Mouse (Mus musculus): ENCODE measurements around the gene Wdr59. TPM values are rescaled to one million over a fixed set of nuclear protein-coding genes. Genes with fewer than 3 reads are reported as not detected.

Wdr59 gene
- polyA plus RNA-seq, 1 experiment from 2014 or later: 6.2 TPM

- H3K4me2 ChIP-seq: no peak overlapping the region
- H3K4me1 ChIP-seq: no peaks in the 10 kb centered on the region
- WGBS: 95% methylated on average over 8 of the region's 8 CpGs
- no peak overlapping the region for H3K9ac ChIP-seq
- H3K9me3 ChIP-seq: no peaks in the 10 kb centered on the region
- ATAC-seq (ENCODE audit: insufficient number of reproducible peaks, low FRiP score, low TSS enrichment, low read depth): no peak
- peaks cover 71% of the 10 kb centered on the region for H3K36me3 ChIP-seq
- H3K27ac ChIP-seq: no peak overlapping the region
- H3K4me3 ChIP-seq: no peak overlapping the region
- H3K27me3 ChIP-seq: no peaks in the 10 kb centered on the region
Observed at GRCm38 (mm10) chr8:111480691-111481090, 41.2 kb downstream of the Wdr59 start.

- ATAC-seq (ENCODE audit: insufficient number of reproducible peaks, low FRiP score, low TSS enrichment, low read depth): no peak
- no peak overlapping the region for H3K4me2 ChIP-seq
- H3K27ac ChIP-seq: no peak overlapping the region
- no peaks in the 10 kb centered on the region for H3K4me1 ChIP-seq
- H3K9ac ChIP-seq: no peak overlapping the region
- H3K9me3 ChIP-seq: no peaks in the 10 kb centered on the region
- no peaks in the 10 kb centered on the region for H3K27me3 ChIP-seq
- peaks cover 50% of the 10 kb centered on the region for H3K36me3 ChIP-seq
- no peak overlapping the region for H3K4me3 ChIP-seq
- 83% methylated on average over 5 of the region's 5 CpGs for WGBS
Observed at GRCm38 (mm10) chr8:111477761-111478465, 44.0 kb downstream of the Wdr59 start.

GRCm38 (mm10) chr8:111471526-111472081 lies 50.3 kb downstream of the Wdr59 start:
- H3K27ac ChIP-seq: no peak overlapping the region
- no peak for ATAC-seq (ENCODE audit: insufficient number of reproducible peaks, low FRiP score, low TSS enrichment, low read depth)

GRCm38 (mm10) chr8:111469013-111469412 lies 52.9 kb downstream of the Wdr59 start:
- no peak overlapping the region for H3K4me3 ChIP-seq
- 35% methylated on average over 6 of the region's 6 CpGs for WGBS
- H3K36me3 ChIP-seq: peaks cover 10% of the 10 kb centered on the region; the same call in 1 of the 2 replicates
- no peak overlapping the region for H3K9ac ChIP-seq
- H3K27me3 ChIP-seq: no peaks in the 10 kb centered on the region
- no peaks in the 10 kb centered on the region for H3K9me3 ChIP-seq
- H3K27ac ChIP-seq: no peak overlapping the region
- H3K4me2 ChIP-seq: no peak overlapping the region
- H3K4me1 ChIP-seq: peaks cover 14% of the 10 kb centered on the region
- peak; percentile 57; the same call in 1 of the 2 replicates for ATAC-seq (ENCODE audit: insufficient number of reproducible peaks, low FRiP score, low TSS enrichment, low read depth)

More at GRCm38 (mm10) chr8:111471526-111472081, 50.3 kb downstream of the Wdr59 start:
- Histone ChIP-seq H3K4me2 (no peak overlapping the region), H3K9me3 (no peaks in the 10 kb centered on the region), H3K4me1 (peaks cover 12% of the 10 kb centered on the region), H3K36me3 (peaks cover 13% of the 10 kb centered on the region; the same call in 1 of the 2 replicates), H3K9ac (no peak overlapping the region), H3K27me3 (no peaks in the 10 kb centered on the region), H3K4me3 (no peak overlapping the region)
- 67% methylated on average over 12 of the region's 12 CpGs for WGBS

GRCm38 (mm10) chr8:111465341-111465740 lies 56.6 kb downstream of the Wdr59 start:
- ATAC-seq (ENCODE audit: insufficient number of reproducible peaks, low FRiP score, low TSS enrichment, low read depth): no peak
- H3K9me3 ChIP-seq: no peaks in the 10 kb centered on the region
- 91% methylated on average over 1 of the region's 1 CpGs for WGBS
- H3K9ac ChIP-seq: no peak overlapping the region
- H3K27me3 ChIP-seq: no peaks in the 10 kb centered on the region
- H3K36me3 ChIP-seq: peaks cover 28% of the 10 kb centered on the region
- peaks cover 14% of the 10 kb centered on the region for H3K4me1 ChIP-seq
- no peak overlapping the region for H3K4me2 ChIP-seq
- no peak overlapping the region for H3K4me3 ChIP-seq
- H3K27ac ChIP-seq: 0 out of 2 replicates have a peak overlapping the region, but pooled peaks have one; percentile 35

GRCm38 (mm10) chr8:111464526-111464925 lies 57.4 kb downstream of the Wdr59 start:
- peak overlapping the region; percentile 24; the same call in 1 of the 2 replicates for H3K27ac ChIP-seq
- no peak overlapping the region for H3K9ac ChIP-seq
- 48% methylated on average over 4 of the region's 4 CpGs for WGBS
- no peaks in the 10 kb centered on the region for H3K27me3 ChIP-seq
- peaks cover 30% of the 10 kb centered on the region for H3K36me3 ChIP-seq
- H3K4me3 ChIP-seq: no peak overlapping the region
- peaks cover 10% of the 10 kb centered on the region for H3K4me1 ChIP-seq
- H3K4me2 ChIP-seq: no peak overlapping the region
- peak; percentile 33; the same call in 1 of the 2 replicates for ATAC-seq (ENCODE audit: insufficient number of reproducible peaks, low FRiP score, low TSS enrichment, low read depth)
- no peaks in the 10 kb centered on the region for H3K9me3 ChIP-seq

GRCm38 (mm10) chr8:111449671-111450070 lies 72.2 kb downstream of the Wdr59 start:
- Histone ChIP-seq H3K27me3 (no peaks in the 10 kb centered on the region), H3K4me1 (no peaks in the 10 kb centered on the region), H3K9me3 (no peaks in the 10 kb centered on the region), H3K4me2 (no peak overlapping the region), H3K27ac (no peak overlapping the region), H3K36me3 (peaks cover 19% of the 10 kb centered on the region), H3K4me3 (no peak overlapping the region), H3K9ac (no peak overlapping the region)
- no peak for ATAC-seq (ENCODE audit: insufficient number of reproducible peaks, low FRiP score, low TSS enrichment, low read depth)
- 22% methylated on average over 4 of the region's 4 CpGs for WGBS

- WGBS: 55% methylated on average over 4 of the region's 4 CpGs
- H3K27me3 ChIP-seq: no peaks in the 10 kb centered on the region
- no peaks in the 10 kb centered on the region for H3K9me3 ChIP-seq
- H3K4me3 ChIP-seq: no peak overlapping the region
- H3K9ac ChIP-seq: no peak overlapping the region
- peaks cover 14% of the 10 kb centered on the region for H3K36me3 ChIP-seq
- ATAC-seq (ENCODE audit: insufficient number of reproducible peaks, low FRiP score, low TSS enrichment, low read depth): no peak
- H3K4me1 ChIP-seq: no peaks in the 10 kb centered on the region
- H3K4me2 ChIP-seq: no peak overlapping the region
- no peak overlapping the region for H3K27ac ChIP-seq
Observed at GRCm38 (mm10) chr8:111445960-111446660, 75.8 kb downstream of the Wdr59 start.

GRCm38 (mm10) chr8:111445558-111445957 lies 76.3 kb downstream of the Wdr59 start:
- Histone ChIP-seq H3K27ac (no peak overlapping the region), H3K4me1 (no peaks in the 10 kb centered on the region), H3K27me3 (no peaks in the 10 kb centered on the region), H3K9ac (no peak overlapping the region), H3K4me3 (no peak overlapping the region), H3K9me3 (no peaks in the 10 kb centered on the region), H3K36me3 (peaks cover 9% of the 10 kb centered on the region), H3K4me2 (no peak overlapping the region)
- 84% methylated on average over 18 of the region's 18 CpGs for WGBS
- ATAC-seq (ENCODE audit: insufficient number of reproducible peaks, low FRiP score, low TSS enrichment, low read depth): no peak

- Histone ChIP-seq H3K9me3 (no peaks in the 10 kb centered on the region), H3K4me3 (no peak overlapping the region), H3K27me3 (no peaks in the 10 kb centered on the region), H3K4me1 (no peaks in the 10 kb centered on the region), H3K36me3 (peaks cover 3% of the 10 kb centered on the region; the same call in 1 of the 2 replicates), H3K4me2 (no peak overlapping the region), H3K27ac (no peak overlapping the region), H3K9ac (no peak overlapping the region)
- WGBS: 77% methylated on average over 4 of the region's 4 CpGs
- ATAC-seq (ENCODE audit: insufficient number of reproducible peaks, low FRiP score, low TSS enrichment, low read depth): no peak
Observed at GRCm38 (mm10) chr8:111444245-111444644, 77.6 kb downstream of the Wdr59 start.

GRCm38 (mm10) chr8:111439189-111439588 lies 82.7 kb downstream of the Wdr59 start:
- no peaks in the 10 kb centered on the region for H3K27me3 ChIP-seq
- H3K27ac ChIP-seq: no peak overlapping the region
- H3K36me3 ChIP-seq: no peaks in the 10 kb centered on the region
- H3K9ac ChIP-seq: no peak overlapping the region
- WGBS: 11% methylated on average over 9 of the region's 9 CpGs
- no peaks in the 10 kb centered on the region for H3K4me1 ChIP-seq
- no peaks in the 10 kb centered on the region for H3K9me3 ChIP-seq
- ATAC-seq (ENCODE audit: insufficient number of reproducible peaks, low FRiP score, low TSS enrichment, low read depth): no peak
- H3K4me2 ChIP-seq: no peak overlapping the region
- H3K4me3 ChIP-seq: no peak overlapping the region

Measured in limb, embryonic 15.5 days (tissue).